Mouse (Mus musculus): Measurements from ENCODE around the gene Cabp7. TPM values are rescaled to one million over a fixed set of nuclear protein-coding genes. Genes with fewer than 3 reads are reported as not detected.
"Not testable (repeated sequence)": the region's sequence is repeated elsewhere in the genome, so short reads cannot be mapped to it uniquely, and the experiment has no call there.

Gene Cabp7
- polyA plus RNA-seq, 1 experiment from 2014 or later, result 2.2 TPM

DNA sequence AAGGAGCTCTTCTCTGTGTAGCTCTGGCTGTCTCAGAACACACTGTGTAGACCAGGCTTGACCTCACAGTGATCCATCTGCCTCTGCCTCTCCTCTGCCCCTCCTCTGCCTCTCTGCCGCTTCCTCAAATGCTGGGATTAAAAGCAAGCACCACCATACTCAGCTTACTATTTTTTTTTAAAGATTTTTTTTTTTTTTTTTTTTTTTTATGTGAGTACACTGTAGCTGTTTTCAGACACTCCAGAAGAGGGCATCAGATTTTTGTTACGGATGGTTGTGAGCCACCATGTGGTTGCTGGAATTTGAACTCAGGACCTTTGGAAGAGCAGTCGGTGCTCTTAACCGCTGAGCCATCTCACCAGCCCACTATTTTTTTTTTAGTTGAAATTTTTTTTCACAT, 36.4 kb downstream of the Cabp7 start:
- H3K4me3 ChIP-seq (replicated peaks; ENCODE audit: low read length); H3K4me1 ChIP-seq (replicated peaks; ENCODE audit: control insufficient read depth, insufficient read depth, low read length); H3K36me3 ChIP-seq (replicated peaks; ENCODE audit: control insufficient read depth, insufficient read depth); H3K4me2 ChIP-seq (replicated peaks); DNase-seq (ENCODE audit: low spot score); ATAC-seq (ENCODE audit: low FRiP score); H3K27ac ChIP-seq; H3K9me3 ChIP-seq (ENCODE audit: control insufficient read depth, low read length); H3K27me3 ChIP-seq (ENCODE audit: control insufficient read depth, insufficient read depth, low read length); H3K9ac ChIP-seq: not testable (repeated sequence)
- 91% methylated on average over 4 of the region's 4 CpGs for WGBS

DNA sequence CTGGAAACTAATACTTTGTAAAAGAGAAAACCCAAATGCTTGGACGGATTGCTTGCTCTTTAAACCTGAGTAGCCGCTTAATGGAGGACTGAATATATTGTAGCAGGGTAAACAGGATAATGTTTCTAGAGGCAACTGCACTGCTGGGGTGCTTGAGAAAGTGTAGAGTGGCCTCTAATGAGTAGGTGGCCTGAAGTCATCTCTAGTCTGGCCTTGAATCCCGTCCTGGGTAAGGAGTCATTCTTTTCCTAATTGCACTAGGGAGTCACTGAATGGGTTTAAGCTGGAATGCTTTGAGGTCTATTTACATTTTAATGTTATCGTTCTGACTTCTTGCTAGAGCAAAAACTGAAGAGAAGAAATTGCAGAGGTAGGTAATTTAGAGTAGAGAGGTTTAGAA, 41.4 kb downstream of the Cabp7 start:
- DNase-seq (ENCODE audit: low spot score) (no peak), ATAC-seq (ENCODE audit: low FRiP score) (no peak)
- WGBS, result 10% methylated on average over 4 of the region's 4 CpGs
- Histone ChIP-seq H3K27me3 (ENCODE audit: control insufficient read depth, insufficient read depth, low read length) (no peaks in the 10 kb centered on the region), H3K9me3 (ENCODE audit: control insufficient read depth, low read length) (no peaks in the 10 kb centered on the region), H3K27ac (no peak overlapping the region), H3K4me2 (replicated peaks) (peak overlapping the region; percentile 94), H3K4me1 (replicated peaks; ENCODE audit: control insufficient read depth, insufficient read depth, low read length) (peaks cover 21% of the 10 kb centered on the region), H3K4me3 (replicated peaks; ENCODE audit: low read length) (peak overlapping the region; percentile 49), H3K9ac (peak overlapping the region; percentile 74), H3K36me3 (replicated peaks; ENCODE audit: control insufficient read depth, insufficient read depth) (peaks cover 14% of the 10 kb centered on the region; the same call in 1 of the 2 replicates)

DNA sequence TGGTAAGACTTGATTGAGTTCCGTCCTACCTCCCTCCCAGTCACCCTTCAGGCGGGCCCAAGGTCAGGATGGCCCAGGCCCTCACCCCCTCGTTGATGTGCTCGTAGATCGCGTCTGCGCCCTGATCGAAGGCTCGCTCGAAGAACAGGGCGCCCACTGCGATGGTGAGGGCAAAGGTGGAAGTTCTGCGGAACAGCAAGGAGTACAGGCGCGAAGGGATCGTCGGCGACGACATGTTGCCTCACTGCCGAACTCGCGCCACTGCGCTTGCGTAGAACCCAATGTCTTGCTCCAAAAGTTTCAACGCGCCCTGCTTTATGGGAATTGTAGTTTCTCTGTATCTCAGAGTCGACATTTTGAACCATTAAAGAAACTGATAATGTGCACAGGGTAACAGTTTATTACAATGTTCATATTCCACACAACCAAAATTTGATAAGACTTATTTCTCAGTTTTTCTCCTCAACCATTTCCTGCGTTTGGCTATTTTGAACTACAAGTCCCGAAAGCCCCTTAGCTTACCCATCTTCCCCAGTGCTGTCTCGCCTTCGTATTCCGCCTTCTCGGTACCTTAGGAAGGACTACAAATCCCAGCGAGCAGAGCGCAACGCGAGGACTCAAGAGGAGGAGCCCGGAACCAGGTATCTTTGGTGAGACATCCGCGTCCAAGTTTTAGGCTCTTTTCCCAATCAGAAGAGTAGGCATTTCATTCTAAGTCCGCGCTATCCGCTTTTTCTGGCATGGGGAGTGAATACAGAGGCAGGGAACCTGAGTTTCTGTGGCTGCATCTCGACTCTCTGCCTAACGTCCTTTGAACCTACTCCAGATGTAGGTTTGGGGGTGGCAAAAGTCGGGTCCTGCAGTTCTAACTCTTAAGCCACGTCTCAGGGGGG, 42.3 kb downstream of the Cabp7 start, which contains the start of the genes Uqcr10 and Zmat5:
Gene Uqcr10, minus strand, starts transcription at position 271 of the 893 bp plus-strand sequence.
Gene Zmat5, plus strand, starts transcription at position 607 of the 893 bp plus-strand sequence.
- peak within 1 kb of the TSS; percentile 74 for H3K9ac ChIP-seq
- peak within 1 kb of the TSS; percentile 94 for H3K4me2 ChIP-seq (replicated peaks)
- no peaks in the 10 kb centered on the region for H3K9me3 ChIP-seq (ENCODE audit: control insufficient read depth, low read length)
- ATAC-seq (ENCODE audit: low FRiP score) (peak; percentile 97), DNase-seq (ENCODE audit: low spot score) (peak; percentile 95)
- peaks cover 21% of the 10 kb centered on the region for H3K4me1 ChIP-seq (replicated peaks; ENCODE audit: control insufficient read depth, insufficient read depth, low read length)
- H3K36me3 ChIP-seq (replicated peaks; ENCODE audit: control insufficient read depth, insufficient read depth), result peaks cover 14% of the 10 kb centered on the region; the same call in 1 of the 2 replicates
- no peaks in the 10 kb centered on the region for H3K27me3 ChIP-seq (ENCODE audit: control insufficient read depth, insufficient read depth, low read length)
- peak within 1 kb of the TSS; percentile 49 for H3K4me3 ChIP-seq (replicated peaks; ENCODE audit: low read length)
- peak within 1 kb of the TSS; percentile 20 for H3K27ac ChIP-seq
- under 1% methylated on average over 47 of the region's 47 CpGs for WGBS

DNA sequence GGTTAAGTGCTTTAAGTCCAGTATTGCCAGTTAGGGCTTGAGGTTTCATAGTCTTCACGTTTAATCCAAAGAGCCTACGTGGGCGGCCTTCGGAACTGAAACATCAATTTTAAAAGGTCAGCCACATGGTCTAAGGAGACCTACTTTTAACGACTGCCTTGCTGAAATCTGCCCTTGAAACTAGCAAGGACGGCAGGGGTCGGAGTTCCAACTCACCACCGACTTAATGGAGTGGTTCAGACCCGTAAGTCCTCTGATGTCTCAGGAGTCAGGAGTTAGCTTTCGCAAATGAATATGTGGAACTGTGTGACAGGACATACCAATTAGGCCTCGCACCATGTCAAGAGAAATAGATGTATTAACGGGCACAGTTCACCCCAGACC, 42.9 kb downstream of the Cabp7 start:
- Histone ChIP-seq H3K4me3 (replicated peaks; ENCODE audit: low read length) (peak overlapping the region; percentile 49), H3K27me3 (ENCODE audit: control insufficient read depth, insufficient read depth, low read length) (no peaks in the 10 kb centered on the region), H3K4me1 (replicated peaks; ENCODE audit: control insufficient read depth, insufficient read depth, low read length) (peaks cover 21% of the 10 kb centered on the region), H3K36me3 (replicated peaks; ENCODE audit: control insufficient read depth, insufficient read depth) (peaks cover 14% of the 10 kb centered on the region; the same call in 1 of the 2 replicates), H3K4me2 (replicated peaks) (peak overlapping the region; percentile 94), H3K9ac (peak overlapping the region; percentile 63), H3K9me3 (ENCODE audit: control insufficient read depth, low read length) (no peaks in the 10 kb centered on the region), H3K27ac (peak overlapping the region; percentile 20; the same call in 1 of the 2 replicates)
- ATAC-seq (ENCODE audit: low FRiP score), result no peak; the same call in 1 of the 2 replicates
- 6% methylated on average over 12 of the region's 12 CpGs for WGBS
- no peak for DNase-seq (ENCODE audit: low spot score)

DNA sequence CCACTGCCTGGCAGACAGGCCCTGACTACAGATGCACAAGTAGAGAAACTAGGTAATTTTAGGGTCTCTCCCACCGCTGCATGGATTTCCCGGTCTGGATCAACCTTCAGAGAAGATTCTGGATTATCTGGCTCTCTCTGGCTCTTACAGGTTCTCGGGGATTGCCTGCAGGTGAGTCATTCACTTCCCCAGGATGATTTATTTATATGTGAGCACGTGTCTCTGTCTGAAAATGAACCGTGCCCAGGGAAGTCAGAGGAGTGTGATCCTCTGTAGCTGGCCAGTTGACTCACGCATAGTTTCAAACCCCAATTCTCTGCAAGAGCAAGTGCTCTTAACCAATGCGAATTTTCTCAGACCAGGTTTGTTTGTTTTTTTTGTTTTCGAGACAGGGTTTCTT, 45.9 kb downstream of the Cabp7 start:
- H3K36me3 ChIP-seq (replicated peaks; ENCODE audit: control insufficient read depth, insufficient read depth), result peaks cover 14% of the 10 kb centered on the region; the same call in 1 of the 2 replicates
- ATAC-seq (ENCODE audit: low FRiP score) (no peak), DNase-seq (ENCODE audit: low spot score) (no peak)
- no peak overlapping the region for H3K4me3 ChIP-seq (replicated peaks; ENCODE audit: low read length)
- 89% methylated on average over 8 of the region's 8 CpGs for WGBS
- H3K4me1 ChIP-seq (replicated peaks; ENCODE audit: control insufficient read depth, insufficient read depth, low read length), result peaks cover 21% of the 10 kb centered on the region
- H3K27ac ChIP-seq, result no peak overlapping the region
- no peaks in the 10 kb centered on the region for H3K9me3 ChIP-seq (ENCODE audit: control insufficient read depth, low read length)
- no peaks in the 10 kb centered on the region for H3K27me3 ChIP-seq (ENCODE audit: control insufficient read depth, insufficient read depth, low read length)
- no peak overlapping the region for H3K4me2 ChIP-seq (replicated peaks)
- no peak overlapping the region for H3K9ac ChIP-seq

DNA sequence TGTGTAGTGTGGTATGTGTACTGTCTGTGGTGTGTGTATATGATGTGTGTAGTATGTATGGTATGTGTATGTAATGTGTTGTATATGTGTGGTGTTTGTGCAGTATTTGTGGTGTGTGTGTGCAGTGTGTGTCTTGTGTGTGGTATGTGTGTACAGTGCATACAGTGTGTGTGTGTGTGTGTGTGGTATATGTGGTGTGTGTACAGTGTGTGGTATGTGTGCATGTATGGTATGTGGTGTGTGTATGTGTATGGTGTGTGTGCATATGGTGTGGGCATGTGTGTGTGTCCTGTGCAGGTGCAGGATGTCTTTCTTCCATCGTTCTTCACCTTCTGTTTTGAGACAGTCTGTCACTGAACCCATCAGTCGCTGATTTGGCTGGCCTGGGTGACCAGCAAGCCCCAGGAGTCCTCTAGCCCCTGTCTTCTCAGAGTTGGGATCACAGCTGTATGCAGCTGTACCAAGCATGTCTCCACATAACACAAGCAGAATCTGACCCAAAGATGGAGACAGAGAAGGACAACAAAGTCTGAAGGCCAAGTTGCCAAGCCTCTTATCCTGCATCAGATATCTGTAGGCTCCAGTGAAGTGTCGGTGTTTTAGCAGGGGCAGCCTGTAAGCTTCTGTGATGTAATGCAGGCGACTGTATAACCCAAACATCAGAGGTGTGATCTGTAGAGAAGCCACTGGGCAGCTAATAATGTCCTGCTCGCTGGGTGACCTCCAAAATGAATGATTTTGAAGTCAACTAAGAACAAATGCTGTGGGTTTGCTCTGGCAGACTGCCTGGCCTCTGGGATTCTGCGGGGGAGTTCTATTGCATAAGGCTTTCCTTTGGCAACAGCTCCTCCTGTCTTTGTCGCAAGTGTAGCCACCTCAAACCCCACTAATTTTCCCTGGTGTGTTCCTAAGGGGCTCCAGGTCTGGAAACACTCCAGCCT, 49.3 kb downstream of the Cabp7 start:
- H3K9ac ChIP-seq, result no peak overlapping the region
- no peaks in the 10 kb centered on the region for H3K27me3 ChIP-seq (ENCODE audit: control insufficient read depth, insufficient read depth, low read length)
- WGBS, result 57% methylated on average over 7 of the region's 7 CpGs
- 0 out of 2 replicates have a peak, but pooled peaks cover 2% of the 10 kb centered on the region for H3K4me1 ChIP-seq (replicated peaks; ENCODE audit: control insufficient read depth, insufficient read depth, low read length)
- H3K9me3 ChIP-seq (ENCODE audit: control insufficient read depth, low read length), result no peaks in the 10 kb centered on the region
- H3K27ac ChIP-seq, result no peak overlapping the region
- no peak overlapping the region for H3K4me3 ChIP-seq (replicated peaks; ENCODE audit: low read length)
- DNase-seq (ENCODE audit: low spot score) (peak; percentile 47), ATAC-seq (ENCODE audit: low FRiP score) (no peak; the same call in 1 of the 2 replicates)
- H3K36me3 ChIP-seq (replicated peaks; ENCODE audit: control insufficient read depth, insufficient read depth), result peaks cover 14% of the 10 kb centered on the region; the same call in 1 of the 2 replicates
- no peak overlapping the region for H3K4me2 ChIP-seq (replicated peaks)

DNA sequence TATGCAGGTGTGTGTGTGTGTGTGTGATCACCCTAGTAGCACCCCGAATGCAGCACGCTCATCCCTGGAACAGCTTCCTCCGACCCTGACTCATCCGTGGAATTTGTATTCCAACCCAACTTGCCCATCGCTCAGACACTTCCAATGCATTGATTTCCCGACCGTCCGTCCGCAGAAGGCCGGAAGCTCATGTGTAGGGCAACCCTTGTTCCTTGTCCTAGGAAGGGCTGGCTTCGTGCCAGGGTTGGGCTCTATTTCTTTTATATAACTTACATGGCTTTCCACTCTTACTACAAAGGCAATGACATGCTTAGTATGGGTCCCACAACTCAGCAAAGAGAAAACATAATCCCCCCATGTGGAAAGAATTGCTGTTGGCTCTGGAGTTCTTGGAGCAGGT, 54.4 kb downstream of the Cabp7 start:
- H3K4me2 ChIP-seq (replicated peaks), result no peak overlapping the region
- H3K36me3 ChIP-seq (replicated peaks; ENCODE audit: control insufficient read depth, insufficient read depth), result no peaks in the 10 kb centered on the region
- H3K27me3 ChIP-seq (ENCODE audit: control insufficient read depth, insufficient read depth, low read length), result no peaks in the 10 kb centered on the region
- 85% methylated on average over 11 of the region's 11 CpGs for WGBS
- ATAC-seq (ENCODE audit: low FRiP score), result no peak
- no peak overlapping the region for H3K4me3 ChIP-seq (replicated peaks; ENCODE audit: low read length)
- H3K9ac ChIP-seq, result no peak overlapping the region
- H3K4me1 ChIP-seq (replicated peaks; ENCODE audit: control insufficient read depth, insufficient read depth, low read length), result no peaks in the 10 kb centered on the region
- H3K27ac ChIP-seq, result no peak overlapping the region
- DNase-seq (ENCODE audit: low spot score), result no peak
- no peaks in the 10 kb centered on the region for H3K9me3 ChIP-seq (ENCODE audit: control insufficient read depth, low read length)

DNA sequence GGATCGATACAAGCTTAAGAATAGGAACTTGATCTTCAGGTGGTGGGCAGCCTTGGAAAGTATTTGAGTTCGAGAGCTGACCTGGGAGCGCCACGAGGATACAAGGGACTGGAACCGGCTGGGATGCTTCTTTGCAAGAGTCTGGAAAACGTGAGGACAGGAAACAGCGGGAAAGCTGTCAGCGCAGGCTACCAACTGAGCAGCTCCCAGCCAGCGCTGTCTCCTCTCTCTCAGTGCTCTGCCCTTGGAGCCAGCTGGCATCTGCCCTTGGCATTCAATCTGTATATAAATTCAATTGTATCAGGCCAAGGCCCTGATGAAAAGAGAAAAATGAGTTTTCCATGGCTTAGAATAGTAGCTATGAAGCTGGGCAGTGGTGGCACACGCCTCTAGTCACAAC, 55.4 kb downstream of the Cabp7 start:
- DNase-seq (ENCODE audit: low spot score) (peak; percentile 27), ATAC-seq (ENCODE audit: low FRiP score) (no peak)
- Histone ChIP-seq H3K36me3 (replicated peaks; ENCODE audit: control insufficient read depth, insufficient read depth) (no peaks in the 10 kb centered on the region), H3K4me3 (replicated peaks; ENCODE audit: low read length) (no peak overlapping the region), H3K27me3 (ENCODE audit: control insufficient read depth, insufficient read depth, low read length) (no peaks in the 10 kb centered on the region), H3K4me2 (replicated peaks) (no peak overlapping the region), H3K4me1 (replicated peaks; ENCODE audit: control insufficient read depth, insufficient read depth, low read length) (no peaks in the 10 kb centered on the region), H3K9ac (no peak overlapping the region), H3K27ac (no peak overlapping the region), H3K9me3 (ENCODE audit: control insufficient read depth, low read length) (no peaks in the 10 kb centered on the region)
- WGBS, result 58% methylated on average over 10 of the region's 10 CpGs

DNA sequence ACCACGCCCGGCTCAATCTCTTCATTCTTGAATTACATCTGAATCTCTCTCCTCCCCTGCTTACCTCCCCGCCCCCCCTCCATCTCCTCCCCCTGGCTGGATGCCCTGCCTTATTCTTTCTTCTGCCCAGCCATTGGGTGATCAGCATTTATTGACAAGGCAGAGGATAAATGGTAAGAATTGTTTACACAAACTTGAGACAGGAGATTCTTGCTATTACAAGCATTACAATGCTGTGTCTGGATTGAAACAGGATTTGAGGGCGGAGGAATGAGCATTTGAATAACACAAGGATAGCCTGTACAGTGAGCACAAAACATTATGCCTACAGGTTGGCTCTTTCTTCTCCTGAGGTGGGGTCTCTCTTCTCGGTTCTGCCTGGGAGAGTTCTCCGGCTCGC, 56.2 kb downstream of the Cabp7 start:
- Histone ChIP-seq H3K27me3 (ENCODE audit: control insufficient read depth, insufficient read depth, low read length) (no peaks in the 10 kb centered on the region), H3K27ac (no peak overlapping the region), H3K4me1 (replicated peaks; ENCODE audit: control insufficient read depth, insufficient read depth, low read length) (no peaks in the 10 kb centered on the region), H3K4me2 (replicated peaks) (no peak overlapping the region), H3K9ac (no peak overlapping the region), H3K36me3 (replicated peaks; ENCODE audit: control insufficient read depth, insufficient read depth) (no peaks in the 10 kb centered on the region), H3K4me3 (replicated peaks; ENCODE audit: low read length) (no peak overlapping the region), H3K9me3 (ENCODE audit: control insufficient read depth, low read length) (no peaks in the 10 kb centered on the region)
- WGBS, result 82% methylated on average over 7 of the region's 7 CpGs
- no peak for DNase-seq (ENCODE audit: low spot score)
- ATAC-seq (ENCODE audit: low FRiP score), result no peak
